Mouse (Mus musculus): ENCODE measurements around the gene 2410141K09Rik. TPM values are rescaled to one million over a fixed set of nuclear protein-coding genes. Genes with fewer than 3 reads are reported as not detected.
"Not testable (repeated sequence)": the region's sequence is repeated elsewhere in the genome, so short reads cannot be mapped to it uniquely, and the experiment has no call there.

The 2410141K09Rik gene
- not detected for total RNA-seq (2021)

DNA sequence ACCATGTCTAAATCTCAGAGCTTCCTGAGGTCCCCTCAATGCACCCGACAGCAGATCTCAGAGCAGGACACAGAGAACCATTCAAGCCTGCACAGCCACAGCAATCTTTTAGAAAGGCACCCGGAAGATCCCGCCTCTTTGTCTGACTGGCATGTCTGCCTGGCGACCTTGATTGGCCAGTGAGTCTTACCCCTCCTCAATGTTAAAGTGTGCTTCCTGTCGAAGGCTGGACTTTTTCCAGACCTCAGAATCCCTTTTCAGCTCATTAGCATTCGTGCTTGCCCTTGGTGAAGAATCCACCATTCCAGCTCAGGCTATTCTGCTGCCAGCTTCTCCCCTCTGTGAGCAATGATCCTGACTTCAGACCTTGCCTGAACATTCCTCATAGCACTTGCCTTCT lies at the start of gene 2410141K09Rik:
TSS of gene 2410141K09Rik (minus strand) at position 101 of the 400 bp plus-strand sequence.
- DNase-seq (ENCODE audit: low spot score); intact Hi-C loops (cut with DNase I): not testable (repeated sequence)

DNA sequence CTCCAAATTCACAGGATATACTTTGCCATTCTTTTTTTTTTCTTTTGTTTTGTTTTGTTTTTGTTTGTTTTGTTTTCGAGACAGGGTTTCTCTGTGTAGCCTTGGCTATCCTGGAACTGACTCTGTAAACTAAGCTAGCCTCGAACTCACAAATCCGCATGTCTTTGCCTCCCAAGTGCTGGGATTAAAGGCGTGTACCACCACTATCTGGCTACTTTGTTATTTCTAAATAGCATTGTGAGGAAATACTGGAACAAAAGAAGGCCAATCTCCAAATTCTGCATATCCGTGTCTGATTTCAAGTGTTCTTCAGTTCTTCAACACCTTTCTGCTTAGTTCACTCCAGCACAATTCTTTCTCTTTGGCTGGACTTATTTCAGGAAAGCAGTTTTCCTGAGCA lies 14.1 kb downstream of the 2410141K09Rik start:
- DNase-seq (ENCODE audit: low spot score); intact Hi-C loops (cut with DNase I): not testable (repeated sequence)

DNA sequence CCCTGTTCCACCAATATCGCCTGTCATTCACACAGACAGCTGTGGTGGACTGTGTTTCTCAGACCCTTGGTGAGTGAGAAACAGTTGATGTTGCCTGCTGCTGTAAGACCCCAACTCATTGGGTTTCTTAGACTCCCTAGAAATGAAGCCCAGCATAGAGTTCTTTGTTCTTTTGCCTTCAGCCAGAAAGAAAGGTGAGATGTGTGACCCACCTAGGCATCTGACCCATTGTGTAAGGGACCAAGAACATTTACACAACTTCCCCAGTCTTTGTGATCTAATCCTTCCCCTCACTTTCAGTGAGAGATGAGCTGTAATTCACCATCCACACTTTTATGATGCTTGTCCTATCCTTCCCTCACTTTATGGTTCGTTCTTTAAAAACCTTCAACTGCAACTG lies 26.0 kb downstream of the 2410141K09Rik start:
- intact Hi-C loops (cut with DNase I); DNase-seq (ENCODE audit: low spot score): not testable (repeated sequence)

Other genes starting within 250 kb of the 2410141K09Rik start
- gene Gm10772, start 213.5 kb downstream of the 2410141K09Rik start, total RNA-seq (2021), result not detected

Measured in heart, postnatal 25 days (tissue).